Mouse (Mus musculus): ENCODE data around the gene Tcf7l2.

GRCm38 (mm10) chr19:55955126-55955525 lies 213.5 kb downstream of the Tcf7l2 start:
- TF ChIP-seq TAL1 (IDR thresholded peaks at IDR 0.05; ENCODE audit: low read length) (no peak), GATA1 (IDR thresholded peaks at IDR 0.05; ENCODE audit: low read length) (no peak)
